Mouse (Mus musculus): Measurements from ENCODE around the gene Trim15.

- TF ChIP-seq SMC3 (IDR thresholded peaks at IDR 0.05; ENCODE audit: low read depth, low read length) (peak; percentile 79), CTCF (IDR thresholded peaks at IDR 0.05 in 2 of 3, conservative IDR thresholded peaks at IDR 0.05 in 1 of 3; ENCODE audit: control insufficient read depth in 1 of 3, insufficient read depth in 1 of 3, low read depth in 2 of 3, low read length in 3 of 3, poor library complexity in 1 of 3, severe bottlenecking in 1 of 3) (peak; percentile 65 to 72 (median 70))
Observed at GRCm38 (mm10) chr17:36914108-36914507, 47.1 kb upstream of the Trim15 start.
